Mouse (Mus musculus) heart, embryonic 12.5 days (tissue): ENCODE results near the gene Rad23a. TPM values are rescaled to one million over a fixed set of nuclear protein-coding genes. Genes with fewer than 3 reads are reported as not detected.
"Not testable (repeated sequence)": the region's sequence is repeated elsewhere in the genome, so short reads cannot be mapped to it uniquely, and the experiment has no call there.

ENCODE experiments used
- ATAC-seq: fragments of 200-750 bp; cut with Nextera tagmentation; 2 replicates; pipeline ENCODE4 v1.8.0; 2017; ENCODE audit warnings: moderate TSS enrichment, moderate library complexity; ENCODE audit not compliant: insufficient number of reproducible peaks, low FRiP score
- H3K27ac ChIP-seq: fragments of 300-500 bp; sonication (generic); 2 replicates; pipeline ENCODE4 v1.5.1; 2016; ENCODE audit warnings: mild to moderate bottlenecking, moderate library complexity; ENCODE audit not compliant: poor library complexity, severe bottlenecking
- H3K27me3 ChIP-seq: fragments of 300-500 bp; sonication (generic); replicated peaks from 2 replicates; pipeline ENCODE4 v1.6.1; 2016; ENCODE audit warnings: mild to moderate bottlenecking, moderate library complexity
- H3K36me3 ChIP-seq: fragments of 300-500 bp; sonication (generic); 2 replicates; pipeline ENCODE4 v1.6.1; 2016; ENCODE audit warnings: mild to moderate bottlenecking, moderate library complexity
- H3K4me1 ChIP-seq: fragments of 300-500 bp; sonication (generic); replicated peaks from 2 replicates; pipeline ENCODE4 v1.6.1; 2016; ENCODE audit warnings: mild to moderate bottlenecking
- H3K4me2 ChIP-seq: fragments of 300-500 bp; sonication (generic); 2 replicates; pipeline ENCODE4 v1.6.1; 2016; ENCODE audit warnings: mild to moderate bottlenecking, moderate library complexity
- H3K4me3 ChIP-seq: fragments of 300-500 bp; sonication (generic); 2 replicates; pipeline ENCODE4 v1.5.1; 2016; ENCODE audit warnings: mild to moderate bottlenecking
- H3K9ac ChIP-seq: fragments of 300-500 bp; sonication (generic); 2 replicates; pipeline ENCODE4 v1.6.1; 2016; ENCODE audit warnings: mild to moderate bottlenecking, moderate library complexity
- H3K9me3 ChIP-seq: fragments of 300-500 bp; sonication (generic); replicated peaks from 2 replicates; pipeline ENCODE4 v1.6.1; 2016; ENCODE audit warnings: mild to moderate bottlenecking, moderate library complexity
- WGBS: fragments of 180-500 bp; shearing (Covaris S2); methylation state at CpG from one replicate; pipeline ENCODE4 v1.1.7; 2016; 5-methylcytosine and 5-hydroxymethylcytosine counted together
- polyA plus RNA-seq: library from polyadenylated mRNA; unstranded; fragments of >200 nt; fragmentation: Nextera tagmentation; extraction: Ambion mirVana; gene quantifications from 2 replicates; pipeline ENCODE4 v1.2.1, GENCODE M21; 2016

The Rad23a gene
- polyA plus RNA-seq, 1 experiment from 2014 or later: 131 TPM

DNA sequence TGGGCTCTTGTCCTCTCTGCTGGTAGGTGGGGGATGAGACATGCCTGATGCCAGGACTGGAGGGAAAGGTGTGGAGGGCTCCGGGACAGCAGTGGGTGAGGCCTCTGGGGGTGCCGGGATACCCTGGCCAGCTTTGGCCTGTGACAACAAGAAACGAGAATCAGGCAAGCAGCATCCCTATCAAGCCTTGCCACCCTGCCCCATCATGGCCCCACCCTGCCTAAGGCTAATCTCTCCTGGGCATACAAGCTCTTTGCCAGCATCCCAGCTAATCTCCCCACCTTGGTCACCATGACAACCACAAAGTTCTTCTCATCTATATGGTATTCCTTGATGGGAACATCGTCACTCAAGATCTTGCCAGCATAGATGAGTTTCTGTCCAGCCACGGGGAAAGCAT, 2.0 kb downstream of the Rad23a start:
- WGBS: 76% methylated on average over 5 of the region's 5 CpGs
- Histone ChIP-seq H3K9me3 (no peaks in the 10 kb centered on the region), H3K4me2 (peak overlapping the region; percentile 68), H3K36me3 (peaks cover 78% of the 10 kb centered on the region), H3K27me3 (no peaks in the 10 kb centered on the region), H3K4me1 (peaks cover 30% of the 10 kb centered on the region), H3K9ac (no peak overlapping the region), H3K4me3 (peak overlapping the region; percentile 9; the same call in 1 of the 2 replicates), H3K27ac (no peak overlapping the region)
- ATAC-seq: peak; percentile 75

DNA sequence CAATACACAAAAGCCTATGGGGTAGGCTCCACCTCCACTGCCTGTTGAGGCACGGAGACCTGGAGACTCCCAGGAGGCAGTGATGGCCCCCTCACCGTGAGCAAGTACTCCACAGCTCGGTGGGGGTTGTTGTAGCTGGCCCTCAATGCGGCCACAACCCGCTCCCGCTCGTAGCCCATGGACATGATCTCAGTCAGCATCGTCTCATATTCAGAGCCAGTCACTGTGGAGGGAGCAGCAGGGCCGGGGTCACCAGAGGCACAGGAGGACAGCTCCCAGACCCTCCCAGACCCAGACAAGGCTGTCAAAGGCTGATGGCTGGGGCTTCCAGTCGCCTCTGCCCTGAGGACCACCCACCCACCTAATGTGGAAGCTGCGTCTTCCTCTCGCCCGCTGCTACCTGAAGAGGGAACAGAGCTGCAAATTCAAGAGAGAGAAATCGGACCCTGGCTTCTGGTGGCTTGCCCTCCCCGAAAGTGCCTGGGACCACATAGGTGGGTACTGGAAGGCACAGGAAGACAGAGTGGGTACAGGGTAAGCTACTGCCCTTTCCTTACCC, 2.5 kb downstream of the Rad23a start:
- Histone ChIP-seq H3K36me3 (peaks cover 72% of the 10 kb centered on the region), H3K27ac (no peak overlapping the region), H3K4me1 (peaks cover 36% of the 10 kb centered on the region), H3K4me2 (peak overlapping the region; percentile 68), H3K4me3 (peak overlapping the region; percentile 9; the same call in 1 of the 2 replicates), H3K9ac (no peak overlapping the region), H3K27me3 (no peaks in the 10 kb centered on the region), H3K9me3 (no peaks in the 10 kb centered on the region)
- WGBS: 81% methylated on average over 15 of the region's 15 CpGs
- ATAC-seq: no peak

DNA sequence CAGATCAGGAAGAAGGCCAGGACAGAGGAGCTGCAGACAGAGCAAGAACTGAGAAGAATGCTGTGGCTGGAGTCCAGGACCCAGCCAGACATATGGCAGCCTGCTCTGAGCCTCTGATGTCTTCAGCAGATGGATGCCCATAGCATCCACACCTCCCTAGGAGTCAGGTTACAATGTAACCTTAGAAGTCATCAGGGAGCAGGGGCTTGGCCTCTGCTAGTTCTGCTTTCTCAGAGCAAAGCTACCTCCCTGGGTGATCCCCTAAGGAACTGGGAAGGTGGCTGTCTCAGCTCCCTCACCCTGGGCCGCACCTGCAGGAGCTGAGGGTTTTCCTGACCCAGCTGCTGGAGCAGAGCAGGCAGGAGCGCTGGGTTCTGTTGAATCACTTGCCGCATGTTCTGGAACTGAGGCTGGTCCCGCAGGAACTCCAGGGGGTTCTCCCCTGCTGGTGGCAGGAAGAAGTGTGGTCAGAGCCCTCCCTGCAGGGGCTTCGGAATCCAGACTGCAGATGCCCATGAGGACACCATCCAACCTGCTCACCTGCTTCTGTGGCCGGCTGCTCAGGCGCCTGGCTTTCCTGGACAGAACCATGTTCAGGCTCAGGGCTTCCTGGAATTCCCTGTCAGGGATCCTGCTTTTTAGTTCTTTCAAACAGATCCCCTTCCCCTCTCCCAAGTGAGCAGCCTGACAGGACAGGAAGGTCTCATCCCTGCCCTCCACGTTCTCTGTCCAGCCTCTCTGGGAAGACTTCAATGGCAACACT, 3.1 kb downstream of the Rad23a start:
- Histone ChIP-seq H3K4me2 (peak overlapping the region; percentile 12; the same call in 1 of the 2 replicates), H3K27me3 (no peaks in the 10 kb centered on the region), H3K9ac (no peak overlapping the region), H3K4me1 (peaks cover 39% of the 10 kb centered on the region), H3K9me3 (no peaks in the 10 kb centered on the region), H3K27ac (no peak overlapping the region), H3K36me3 (peaks cover 66% of the 10 kb centered on the region), H3K4me3 (peak overlapping the region; percentile 9)
- WGBS: 48% methylated on average over 8 of the region's 8 CpGs
- ATAC-seq: no peak

DNA sequence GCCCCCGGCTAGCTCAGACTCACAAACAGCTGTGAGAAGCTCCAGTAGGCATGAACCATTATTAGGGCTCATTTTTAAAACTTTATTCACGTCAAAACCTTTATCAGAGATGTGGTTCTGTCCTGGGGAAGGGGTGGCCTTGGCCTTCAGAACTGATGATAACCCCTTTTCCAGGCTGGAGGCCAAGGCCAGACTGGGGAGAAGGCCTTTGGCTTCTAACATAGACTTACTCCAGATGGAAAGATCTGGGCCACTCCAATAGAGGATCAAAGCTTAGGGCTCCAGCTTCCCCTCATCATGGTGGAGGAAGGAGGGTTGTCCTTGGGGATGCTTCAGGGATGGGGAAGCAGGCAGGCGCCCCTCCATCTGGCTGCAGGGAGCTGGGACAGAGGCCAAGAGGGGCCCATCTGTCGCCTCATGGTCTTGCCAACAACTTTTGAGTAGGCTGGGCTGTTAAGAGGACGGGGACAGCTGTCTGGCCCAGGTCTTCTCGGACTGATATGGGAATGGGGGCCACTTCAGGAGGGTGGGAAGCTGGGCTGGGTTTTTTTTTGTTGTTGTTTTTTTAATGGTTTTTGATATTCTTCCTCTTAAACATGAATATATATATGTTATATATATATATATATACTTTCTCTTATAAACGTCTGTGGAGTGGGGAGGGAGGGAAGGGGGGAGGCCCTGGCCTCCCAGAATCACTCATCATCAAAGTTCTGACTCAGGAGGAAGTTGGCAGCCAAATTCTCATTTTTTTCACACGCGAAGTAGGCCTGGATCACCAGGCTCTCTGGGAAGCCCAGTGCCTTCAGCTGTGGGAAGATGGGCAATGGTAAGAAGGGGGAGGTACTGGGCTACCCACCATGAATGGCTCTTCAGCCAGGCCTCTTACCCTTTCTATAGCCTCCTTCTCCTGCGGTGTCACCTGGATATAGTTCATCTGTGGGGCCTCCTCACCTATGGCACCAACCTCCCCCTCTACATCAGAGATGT, 5.3 kb downstream of the Rad23a start:
- Histone ChIP-seq H3K9me3 (no peaks in the 10 kb centered on the region), H3K36me3 (peaks cover 56% of the 10 kb centered on the region)

DNA sequence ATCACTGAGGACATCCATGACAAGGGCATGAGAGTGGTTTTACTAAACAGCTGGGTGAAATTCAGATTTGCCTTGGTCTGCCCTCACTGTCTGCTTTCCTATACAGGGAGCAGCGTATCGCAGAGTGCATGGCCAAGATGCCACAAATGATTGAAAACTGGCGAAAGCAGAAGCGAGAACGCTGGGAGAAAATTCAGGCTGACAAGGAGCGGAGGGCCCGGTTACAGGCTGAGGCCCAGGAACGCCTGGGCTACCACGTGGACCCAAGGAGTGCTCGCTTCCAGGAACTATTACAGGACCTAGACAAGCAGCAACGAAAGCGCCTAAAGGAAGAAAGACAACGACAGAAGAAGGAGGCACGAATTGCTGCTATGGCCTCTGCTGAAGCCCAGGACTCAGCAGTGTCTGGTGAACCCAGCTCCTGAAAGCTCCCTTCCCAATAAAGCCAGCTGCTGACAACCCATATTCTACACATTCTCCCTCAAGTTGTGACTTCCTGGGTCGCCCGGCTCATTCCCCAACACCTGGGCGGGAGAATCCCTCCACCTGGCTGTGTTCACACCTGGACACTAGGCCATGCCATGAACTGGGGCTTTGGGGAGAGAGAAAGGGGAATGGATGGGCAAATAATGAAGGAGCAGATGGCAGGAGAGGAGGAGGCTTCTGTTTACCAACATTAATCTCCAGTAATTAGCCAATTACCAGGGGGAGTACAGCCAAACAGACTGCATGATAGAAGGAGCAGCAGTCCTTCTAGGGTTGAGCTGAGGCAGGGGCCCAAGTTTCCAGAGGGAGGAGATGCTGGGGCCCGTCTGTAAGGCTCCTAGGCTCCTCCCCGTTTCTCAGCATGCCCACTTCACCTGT, 6.2 kb downstream of the Rad23a start:
- Histone ChIP-seq H3K9ac (no peak overlapping the region), H3K9me3 (no peaks in the 10 kb centered on the region), H3K27ac (no peak overlapping the region), H3K27me3 (no peaks in the 10 kb centered on the region), H3K4me1 (peaks cover 33% of the 10 kb centered on the region), H3K4me2 (no peak overlapping the region), H3K4me3 (no peak overlapping the region), H3K36me3 (peaks cover 58% of the 10 kb centered on the region)
- 86% methylated on average over 19 of the region's 19 CpGs for WGBS
- ATAC-seq: no peak

More for the DNA sequence above, 5.3 kb downstream of the Rad23a start:
- Histone ChIP-seq H3K9ac (no peak overlapping the region), H3K27me3 (no peaks in the 10 kb centered on the region), H3K4me1 (peaks cover 39% of the 10 kb centered on the region), H3K4me2 (no peak overlapping the region), H3K4me3 (no peak overlapping the region), H3K27ac (no peak overlapping the region)
- WGBS: 68% methylated on average over 10 of the region's 10 CpGs
- no peak for ATAC-seq

DNA sequence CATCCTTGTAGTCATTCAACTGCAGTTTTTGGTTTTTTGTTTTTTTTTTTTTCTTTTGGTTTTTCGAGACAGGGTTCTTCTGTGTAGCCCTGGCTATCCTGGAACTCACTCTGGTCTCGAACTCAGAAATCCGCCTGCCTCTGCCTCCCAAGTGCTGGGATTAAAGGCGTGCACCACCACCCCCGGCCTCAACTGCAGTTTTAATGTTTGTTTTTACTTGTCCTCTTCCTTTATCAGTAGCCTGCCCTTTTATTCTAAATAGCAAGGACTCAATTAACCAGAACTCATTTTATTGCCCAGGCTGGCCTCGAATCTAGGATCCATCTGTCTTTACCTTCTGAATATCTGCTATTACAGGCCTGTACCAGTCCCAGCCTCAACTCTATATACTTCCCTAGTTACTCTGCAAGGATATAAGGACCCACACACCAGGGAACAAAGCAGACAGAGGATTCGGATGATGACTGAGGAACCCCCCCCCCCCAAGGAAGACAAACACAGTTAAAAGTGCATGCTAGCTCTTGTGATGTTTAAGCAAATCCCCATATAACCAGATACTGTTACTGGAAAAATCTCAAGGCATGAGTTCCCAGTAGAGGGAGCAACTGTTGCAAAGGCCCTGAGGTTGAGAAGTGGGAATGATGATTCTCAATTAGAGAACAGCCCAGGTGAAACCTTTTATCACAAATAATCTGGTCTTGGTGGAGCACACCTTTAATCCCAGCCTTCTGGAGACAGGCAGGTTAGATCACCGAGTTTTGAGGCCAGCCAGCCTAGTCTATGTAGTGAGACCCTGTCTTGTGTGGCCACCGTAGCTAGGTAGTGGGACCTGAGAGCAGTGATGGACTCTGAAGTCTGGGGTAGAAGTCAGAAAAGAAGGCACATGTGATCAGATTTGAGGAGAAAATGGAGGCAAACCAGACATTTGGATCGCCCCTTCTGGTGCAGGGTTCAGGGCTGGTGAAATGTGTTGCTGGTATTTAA, 7.4 kb downstream of the Rad23a start:
- H3K9ac ChIP-seq: peak overlapping the region; percentile 95
- H3K36me3 ChIP-seq: peaks cover 47% of the 10 kb centered on the region
- no peaks in the 10 kb centered on the region for H3K27me3 ChIP-seq
- H3K27ac ChIP-seq: peak overlapping the region; percentile 88; the same call in 1 of the 2 replicates
- WGBS: 54% methylated on average over 10 of the region's 10 CpGs
- no peaks in the 10 kb centered on the region for H3K9me3 ChIP-seq
- ATAC-seq: no peak
- H3K4me3 ChIP-seq: peak overlapping the region; percentile 74
- H3K4me1 ChIP-seq: peaks cover 28% of the 10 kb centered on the region
- peak overlapping the region; percentile 63 for H3K4me2 ChIP-seq

DNA sequence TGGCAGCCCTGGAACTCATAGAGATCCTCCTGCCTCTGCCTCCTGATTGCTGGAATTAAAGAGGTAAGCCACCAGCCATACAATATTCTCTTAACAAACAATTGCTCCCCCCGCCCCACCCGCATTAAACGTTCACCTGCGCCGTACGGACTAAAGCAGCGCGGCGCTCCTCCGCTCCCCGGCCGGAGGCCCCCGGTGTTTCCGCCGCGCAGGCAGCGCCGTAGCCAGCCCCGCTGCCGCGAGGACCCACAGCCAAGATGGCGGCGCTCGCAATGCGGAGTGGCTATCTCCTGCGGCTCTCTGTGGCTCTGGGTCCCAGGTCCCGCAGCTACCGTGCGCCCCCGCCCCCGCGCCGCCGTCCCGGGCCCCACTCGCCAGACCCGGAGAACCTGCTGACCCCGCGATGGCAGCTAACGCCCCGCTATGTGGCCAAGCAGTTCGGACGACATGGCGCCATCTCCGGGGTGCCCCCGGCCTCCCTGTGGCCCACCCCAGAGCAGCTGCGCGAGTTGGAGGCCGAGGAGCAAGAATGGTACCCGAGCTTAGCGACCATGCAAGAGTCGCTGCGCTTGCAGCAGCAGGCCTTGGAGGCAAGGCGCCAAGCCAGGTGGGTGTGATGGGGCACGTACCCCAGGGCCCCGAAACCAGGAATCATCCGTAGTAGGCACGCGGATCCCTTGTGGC, 8.3 kb downstream of the Rad23a start:
- H3K4me2 ChIP-seq: peak overlapping the region; percentile 63
- H3K27ac ChIP-seq: peak overlapping the region; percentile 88
- no peaks in the 10 kb centered on the region for H3K27me3 ChIP-seq
- under 1% methylated on average over 59 of the region's 59 CpGs for WGBS
- H3K4me1 ChIP-seq: peaks cover 25% of the 10 kb centered on the region
- H3K4me3 ChIP-seq: peak overlapping the region; percentile 74
- peak; percentile 84 for ATAC-seq
- H3K9me3 ChIP-seq: no peaks in the 10 kb centered on the region
- H3K36me3 ChIP-seq: peaks cover 38% of the 10 kb centered on the region
- H3K9ac ChIP-seq: peak overlapping the region; percentile 95

DNA sequence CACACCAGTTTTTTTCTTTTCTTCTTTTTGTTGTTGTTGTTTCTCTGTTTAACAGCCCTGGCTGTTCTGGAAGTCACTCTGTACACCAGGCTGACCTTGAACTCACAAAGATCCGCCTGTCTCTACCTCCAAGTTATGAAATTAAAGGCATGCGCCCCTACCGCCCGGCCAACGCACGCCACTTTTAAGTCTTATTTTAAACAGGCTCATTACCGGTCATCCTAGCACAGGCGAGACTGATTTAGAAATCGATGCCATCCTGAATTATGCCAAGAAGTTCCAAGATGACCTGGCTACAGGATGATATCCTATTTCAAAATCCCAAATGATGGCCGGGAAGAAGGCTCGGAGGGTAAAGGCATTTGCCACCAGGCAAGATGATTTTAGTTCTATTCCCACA, 9.0 kb downstream of the Rad23a start, which contains the start of gene Gadd45gip1:
Gene Gadd45gip1 (plus strand): TSS at position 33 of the 400 bp plus-strand sequence.
- WGBS: 55% methylated on average over 11 of the region's 11 CpGs
- ATAC-seq: 0 out of 2 replicates have a peak, but pooled peaks have one; percentile 10
- Histone ChIP-seq H3K9ac (peak within 1 kb of the TSS; percentile 95), H3K27ac (peak within 1 kb of the TSS; percentile 88), H3K4me1 (peaks cover 22% of the 10 kb centered on the region), H3K9me3 (no peaks in the 10 kb centered on the region), H3K4me2 (peak within 1 kb of the TSS; percentile 63), H3K36me3 (peaks cover 31% of the 10 kb centered on the region), H3K27me3 (no peaks in the 10 kb centered on the region), H3K4me3 (peak within 1 kb of the TSS; percentile 74)

DNA sequence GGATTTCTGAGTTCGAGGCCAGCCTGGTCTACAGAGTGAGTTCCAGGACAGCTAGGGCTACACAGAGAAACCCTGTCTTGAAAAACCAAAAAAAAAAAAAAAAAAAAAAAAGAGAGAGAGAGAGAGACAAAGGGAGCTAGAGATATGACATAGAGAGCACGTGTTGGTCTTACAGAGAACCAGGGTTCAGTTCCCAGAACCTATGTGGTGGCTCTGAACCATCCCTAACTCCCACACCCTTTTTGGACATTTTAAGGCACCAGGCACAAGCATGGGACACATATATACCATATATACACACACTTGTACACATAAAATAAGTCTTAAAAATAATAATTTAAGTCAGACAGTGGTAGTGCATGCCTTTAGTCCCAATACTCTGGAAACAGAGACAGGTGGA, 13.9 kb downstream of the Rad23a start:
- H3K4me1 ChIP-seq: peaks cover 19% of the 10 kb centered on the region
- ATAC-seq, H3K4me3 ChIP-seq, H3K9me3 ChIP-seq, H3K9ac ChIP-seq, H3K27me3 ChIP-seq, H3K36me3 ChIP-seq, H3K27ac ChIP-seq, H3K4me2 ChIP-seq: not testable (repeated sequence)
- 68% methylated on average over 2 of the region's 2 CpGs for WGBS
